Mouse (Mus musculus): Measurements from ENCODE around the gene Med13l.

DNA sequence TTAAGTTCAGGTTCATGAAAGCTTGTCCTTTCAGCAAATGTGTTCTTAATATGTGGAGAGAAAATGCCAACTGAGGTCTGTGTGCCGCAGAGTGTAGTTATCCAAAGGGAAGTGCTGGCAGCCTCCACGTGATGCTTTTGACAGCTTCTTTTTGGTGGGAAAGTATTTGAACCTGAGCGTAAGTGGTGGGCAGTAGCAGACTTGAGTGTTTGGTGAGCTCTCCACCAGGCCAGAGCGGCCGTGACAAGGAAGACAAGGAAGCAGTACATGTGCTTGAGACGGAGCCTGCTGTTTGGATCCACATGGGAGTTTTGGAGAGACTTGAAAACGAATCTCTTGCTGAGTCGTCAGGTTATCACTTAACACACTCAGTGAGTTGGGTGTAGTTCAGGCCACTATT is 71.9 kb downstream of the Med13l start:
- TF ChIP-seq POLR2A (IDR thresholded peaks at IDR 0.05; ENCODE audit: low read depth, low read length), result no peak
- TF ChIP-seq CTCF (conservative IDR thresholded peaks at IDR 0.05; ENCODE audit: insufficient read depth, insufficient read length, low read depth, low read length), result no peak
